Mouse (Mus musculus) cerebellum, adult 2 months (tissue): ENCODE data around the gene Limch1.

ENCODE experiments used
- CTCF ChIP-seq: fragments of 200-500 bp; IDR thresholded peaks from 2 replicates; pipeline ENCODE4 v1.5.1; 2011; ENCODE audit warnings: low read depth, mild to moderate bottlenecking, control low read depth, low read length, moderate library complexity, borderline replicate concordance; ENCODE audit not compliant: insufficient read depth
- POLR2A ChIP-seq: fragments of 200-500 bp; IDR thresholded peaks from 2 replicates; pipeline ENCODE4 v1.6.1; 2011; ENCODE audit warnings: low read length, control low read depth, borderline replicate concordance; ENCODE audit not compliant: insufficient read depth

- TF ChIP-seq CTCF (no peak), POLR2A (no peak)
Observed at GRCm38 (mm10) chr5:66769558-66769957, 23.9 kb downstream of the Limch1 start.
